Mouse (Mus musculus) midbrain, postnatal 0 days (tissue): ENCODE data around the gene Ccdc6. TPM values are rescaled to one million over a fixed set of nuclear protein-coding genes. Genes with fewer than 3 reads are reported as not detected.

Experiments
- ATAC-seq: fragments of 200-750 bp; cut with Nextera tagmentation; 2 replicates; pipeline ENCODE4 v1.8.0; 2017; ENCODE audit warnings: moderate number of reproducible peaks, mild to moderate bottlenecking, moderate TSS enrichment, moderate library complexity; ENCODE audit not compliant: low FRiP score
- DNase-seq: peaks from one replicate; pipeline ENCODE4 v3.0.0-alpha.2; 2015; ENCODE audit warnings: low spot score
- H3K27ac ChIP-seq: fragments of 300-500 bp; sonication (generic); 2 replicates; pipeline ENCODE4 v1.5.1; 2014; ENCODE audit warnings: low read depth, mild to moderate bottlenecking, low read length, mixed read lengths
- H3K27me3 ChIP-seq: fragments of 300-500 bp; sonication (generic); 2 replicates; pipeline ENCODE4 v1.6.1; 2014; ENCODE audit warnings: low read length, control low read depth, mixed read lengths; ENCODE audit not compliant: insufficient read depth
- H3K36me3 ChIP-seq: fragments of 300-500 bp; sonication (generic); 2 replicates; pipeline ENCODE4 v1.6.1; 2014; ENCODE audit warnings: low read length, control low read depth, mixed read lengths; ENCODE audit not compliant: insufficient read depth
- H3K4me1 ChIP-seq: fragments of 300-500 bp; sonication (generic); 2 replicates; pipeline ENCODE4 v1.6.1; 2014; ENCODE audit warnings: mild to moderate bottlenecking, control low read depth, antibody characterized with exemption, low read length, mixed read lengths; ENCODE audit not compliant: insufficient read depth
- H3K4me2 ChIP-seq: fragments of 300-500 bp; sonication (generic); 2 replicates; pipeline ENCODE4 v1.6.1; 2014; ENCODE audit warnings: low read depth, mild to moderate bottlenecking, low read length, mixed read lengths; ENCODE audit not compliant: poor library complexity, severe bottlenecking
- H3K4me3 ChIP-seq: fragments of 300-500 bp; sonication (generic); 2 replicates; pipeline ENCODE4 v1.5.1; 2014; ENCODE audit warnings: low read depth, mild to moderate bottlenecking, low read length, moderate library complexity
- H3K9ac ChIP-seq: fragments of 300-500 bp; sonication (generic); replicated peaks from 2 replicates; pipeline ENCODE4 v1.6.1; 2014; ENCODE audit warnings: mild to moderate bottlenecking, low read length, moderate library complexity, mixed read lengths; ENCODE audit not compliant: poor library complexity, severe bottlenecking
- H3K9me3 ChIP-seq: fragments of 300-500 bp; sonication (generic); 2 replicates; pipeline ENCODE4 v1.6.1; 2016; ENCODE audit warnings: low read length, control low read depth
- CTCF ChIP-seq: IDR thresholded peaks from 2 replicates; pipeline ENCODE4 v1.5.1; 2016; ENCODE audit warnings: antibody characterized with exemption, mild to moderate bottlenecking
- WGBS: fragments of 180-500 bp; shearing (Covaris S2); extraction: QIAGEN DNeasy Blood & Tissue Kit; methylation state at CpG from one replicate; pipeline ENCODE4 v1.1.7; 2014; 5-methylcytosine and 5-hydroxymethylcytosine counted together
- polyA plus RNA-seq: library from polyadenylated mRNA; unstranded; fragments of >200 nt; fragmentation: Nextera tagmentation; extraction: Ambion mirVana; gene quantifications from 2 replicates; pipeline ENCODE4 v1.2.1, GENCODE M21; 2015
- total RNA-seq: library from RNA; depleted of rRNA; stranded (reverse); fragments of >200 nt; gene quantifications from 2 replicates; pipeline ENCODE4 v1.2.3, GENCODE M21; 2014; rRNA removed

The Ccdc6 gene
- total RNA-seq (43.7 and 45.5 TPM in 2 replicates), polyA plus RNA-seq (26.6 and 28.0 TPM in 2 replicates)

DNA sequence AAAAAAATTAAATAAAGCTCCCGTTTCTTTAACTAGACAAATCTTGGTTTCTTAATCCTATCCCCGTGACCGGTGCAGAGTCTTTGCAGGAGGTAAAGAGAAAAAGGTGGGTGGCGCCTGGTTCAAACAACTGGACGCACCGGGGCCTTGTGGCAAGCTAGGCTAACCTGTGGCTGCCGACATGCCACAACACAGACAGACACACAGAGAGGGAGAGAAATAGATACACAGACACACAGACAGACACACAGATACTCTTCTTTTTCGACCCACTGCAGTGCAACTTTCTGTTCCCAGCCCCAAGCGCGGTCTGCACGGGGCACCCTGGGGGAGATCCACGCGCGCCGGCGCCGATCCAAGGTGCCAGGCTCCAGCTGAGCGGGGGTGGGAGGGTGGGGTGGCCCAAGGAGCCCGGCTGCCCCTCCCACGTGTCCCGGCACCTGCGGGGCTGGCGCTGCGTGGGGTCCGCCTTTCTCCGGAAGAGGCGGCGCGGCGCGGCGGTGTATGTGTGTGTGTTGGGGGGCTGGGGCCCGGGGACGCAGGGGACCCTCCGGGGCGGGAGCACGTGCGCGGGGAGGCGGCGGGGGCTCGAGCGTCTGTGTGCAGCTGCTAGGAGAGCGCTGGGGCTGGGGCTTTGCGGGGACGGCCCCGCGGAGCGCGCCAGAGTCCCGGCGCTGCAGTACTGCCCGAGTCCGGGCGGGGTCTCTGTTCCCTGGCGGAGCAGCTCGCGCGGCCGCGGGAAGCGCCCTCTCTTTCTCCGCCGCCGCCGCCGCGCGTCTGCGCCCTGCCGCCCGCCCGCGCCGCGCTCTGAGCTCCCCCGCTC lies at the start of gene Ccdc6:
Gene Ccdc6 (plus strand): TSS at position 756 of the 823 bp plus-strand sequence.
- Histone ChIP-seq H3K4me1 (0 out of 2 replicates have a peak, but pooled peaks cover 6% of the 10 kb centered on the region), H3K4me3 (peak within 1 kb of the TSS; percentile 96), H3K9me3 (no peaks in the 10 kb centered on the region), H3K27ac (peak within 1 kb of the TSS; percentile 87), H3K9ac (peak within 1 kb of the TSS; percentile 73), H3K4me2 (peak within 1 kb of the TSS; percentile 96), H3K27me3 (no peaks in the 10 kb centered on the region), H3K36me3 (no peaks in the 10 kb centered on the region)
- TF ChIP-seq CTCF = peak; percentile 66
- ATAC-seq (peak; percentile 91), DNase-seq (peak; percentile 88)
- 1% methylated on average over 45 of the region's 77 CpGs for WGBS

DNA sequence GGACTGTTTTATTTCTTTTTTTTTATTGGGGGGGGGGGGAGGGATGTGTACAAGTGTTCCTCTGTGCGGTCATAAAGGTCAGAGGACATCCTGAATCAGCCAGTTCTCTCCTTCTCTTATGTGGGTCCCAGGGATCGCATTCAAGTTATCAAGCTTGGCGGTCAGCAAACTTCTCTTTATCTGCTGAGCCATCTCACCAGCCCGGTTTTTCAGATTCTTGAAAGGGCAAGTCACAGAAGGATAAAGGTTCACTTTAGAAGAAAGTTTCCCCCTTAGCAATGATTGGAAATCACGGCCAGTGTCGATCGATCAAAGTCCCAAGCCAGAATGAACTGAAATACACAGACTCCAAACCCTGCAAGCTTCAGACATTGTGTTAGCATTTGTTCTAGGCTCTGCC lies 47.1 kb upstream of the Ccdc6 start:
- Histone ChIP-seq H3K27me3 (no peaks in the 10 kb centered on the region), H3K4me2 (no peak overlapping the region), H3K4me1 (no peaks in the 10 kb centered on the region), H3K9ac (no peak overlapping the region), H3K4me3 (no peak overlapping the region), H3K27ac (no peak overlapping the region), H3K9me3 (no peaks in the 10 kb centered on the region), H3K36me3 (no peaks in the 10 kb centered on the region)
- DNase-seq (no peak), ATAC-seq (no peak)
- WGBS = 85% methylated on average over 7 of the region's 7 CpGs
- no peak for TF ChIP-seq CTCF

DNA sequence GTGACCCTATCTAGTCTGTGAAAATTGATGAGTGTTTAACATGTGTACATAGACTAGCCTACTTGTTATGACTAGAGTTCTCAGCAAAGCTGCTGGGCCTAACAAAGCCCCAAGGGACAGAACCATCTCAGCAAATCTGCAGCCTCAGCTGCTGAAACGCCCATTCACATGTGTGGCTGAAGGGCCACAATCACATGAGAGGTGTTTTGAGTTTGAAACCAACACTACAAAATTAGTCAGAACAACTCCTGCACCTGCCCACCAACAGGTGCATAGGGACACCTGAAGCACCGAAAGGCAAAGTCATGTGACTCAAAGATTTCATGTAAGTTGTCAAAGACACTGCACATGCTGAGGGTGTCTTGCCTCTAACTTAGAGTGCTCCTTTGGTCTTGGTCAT lies 41.6 kb upstream of the Ccdc6 start:
- Histone ChIP-seq H3K27me3 (no peaks in the 10 kb centered on the region), H3K4me2 (no peak overlapping the region), H3K9me3 (no peaks in the 10 kb centered on the region), H3K36me3 (no peaks in the 10 kb centered on the region), H3K27ac (no peak overlapping the region), H3K4me1 (no peaks in the 10 kb centered on the region), H3K9ac (no peak overlapping the region), H3K4me3 (no peak overlapping the region)
- ATAC-seq = no peak
- DNase-seq = no peak
- no peak for TF ChIP-seq CTCF
- 94% methylated on average over 2 of the region's 2 CpGs for WGBS

DNA sequence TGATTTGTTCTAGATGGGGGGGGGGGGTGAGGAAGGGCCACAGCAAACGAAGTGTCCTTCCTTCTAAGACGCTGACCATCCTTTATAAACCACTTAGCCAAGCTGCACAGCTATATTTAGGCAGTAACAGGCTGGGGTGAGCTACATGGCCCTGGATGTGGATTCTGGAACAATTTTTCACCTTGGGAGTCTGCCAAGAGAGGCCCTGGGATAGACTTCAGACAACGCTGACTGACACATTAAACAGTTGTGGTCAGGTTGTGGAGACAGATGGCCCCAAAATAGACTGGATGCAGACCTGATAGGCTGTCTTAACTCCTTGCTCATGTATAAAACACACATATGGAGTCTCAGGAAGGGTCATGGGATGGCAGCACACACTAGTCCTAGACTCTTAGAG lies 39.9 kb upstream of the Ccdc6 start:
- Histone ChIP-seq H3K4me2 (no peak overlapping the region), H3K27ac (no peak overlapping the region), H3K36me3 (no peaks in the 10 kb centered on the region), H3K9ac (no peak overlapping the region), H3K9me3 (no peaks in the 10 kb centered on the region), H3K4me1 (no peaks in the 10 kb centered on the region), H3K4me3 (no peak overlapping the region), H3K27me3 (no peaks in the 10 kb centered on the region)
- DNase-seq (no peak), ATAC-seq (no peak)
- no peak for TF ChIP-seq CTCF
- WGBS = 78% methylated on average over 3 of the region's 3 CpGs

DNA sequence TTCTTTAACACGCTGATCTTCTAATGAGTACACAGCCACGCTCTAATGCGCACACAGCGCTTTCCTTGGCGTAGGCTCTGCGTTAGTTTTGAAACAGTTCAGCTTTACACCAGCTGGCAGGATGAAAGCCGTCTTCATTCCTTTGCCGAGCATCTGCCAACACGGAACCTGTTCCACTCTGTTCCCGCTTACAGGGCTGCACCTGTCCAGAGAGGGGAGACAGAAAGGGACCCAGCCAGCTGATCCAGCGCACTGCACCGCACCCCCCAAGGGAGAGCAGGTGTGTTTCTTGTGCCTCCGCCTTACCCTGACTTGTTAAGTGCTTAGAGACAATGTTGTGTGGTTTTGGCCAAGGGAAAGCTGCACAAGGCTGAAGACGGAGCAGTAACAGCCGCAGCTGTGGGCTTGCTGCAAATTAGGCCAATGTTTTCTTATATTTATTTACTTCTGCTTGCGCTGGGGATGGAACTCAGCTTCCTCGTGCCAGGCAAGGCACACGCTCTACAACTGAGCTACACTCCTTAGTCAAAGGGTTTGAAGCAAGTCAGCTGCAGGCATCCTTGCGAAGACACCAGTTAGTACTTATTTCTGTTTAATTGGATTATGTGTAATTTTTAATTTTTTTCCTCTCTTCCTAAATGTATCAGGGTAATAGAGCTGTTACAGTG lies 36.8 kb upstream of the Ccdc6 start:
- H3K4me3 ChIP-seq = no peak overlapping the region
- no peaks in the 10 kb centered on the region for H3K36me3 ChIP-seq
- no peak overlapping the region for H3K27ac ChIP-seq
- no peaks in the 10 kb centered on the region for H3K27me3 ChIP-seq
- 61% methylated on average over 19 of the region's 19 CpGs for WGBS
- no peak for TF ChIP-seq CTCF
- no peak overlapping the region for H3K9ac ChIP-seq
- peak overlapping the region; percentile 25; the same call in 1 of the 2 replicates for H3K4me2 ChIP-seq
- DNase-seq (peak; percentile 65), ATAC-seq (no peak)
- H3K4me1 ChIP-seq = no peaks in the 10 kb centered on the region
- H3K9me3 ChIP-seq = no peaks in the 10 kb centered on the region

DNA sequence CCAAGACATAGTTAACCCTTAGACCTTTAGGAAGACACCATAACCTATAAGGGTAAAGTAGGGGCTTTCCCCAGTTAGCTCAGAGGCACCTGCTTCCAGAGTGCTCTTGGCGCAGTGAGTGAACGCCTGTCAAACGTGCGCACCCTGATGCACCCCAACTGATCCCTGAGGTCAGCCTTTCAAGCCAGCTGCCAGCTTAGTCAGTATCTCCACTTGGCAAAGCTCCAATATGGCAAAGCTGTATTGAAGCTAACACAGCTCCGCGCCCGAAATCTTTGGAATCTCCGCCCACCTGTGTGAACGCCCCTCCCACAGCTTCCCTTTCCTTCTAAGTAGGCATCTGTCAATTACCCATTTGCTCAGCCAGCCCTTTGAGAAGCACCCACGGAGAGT lies 36.2 kb upstream of the Ccdc6 start:
- peak; percentile 27 for DNase-seq
- H3K36me3 ChIP-seq = no peaks in the 10 kb centered on the region
- no peaks in the 10 kb centered on the region for H3K9me3 ChIP-seq
- H3K4me2 ChIP-seq = no peak overlapping the region
- 39% methylated on average over 10 of the region's 10 CpGs for WGBS
- no peak overlapping the region for H3K4me3 ChIP-seq
- H3K4me1 ChIP-seq = no peaks in the 10 kb centered on the region
- TF ChIP-seq CTCF = no peak
- no peak for ATAC-seq
- H3K27ac ChIP-seq = no peak overlapping the region
- H3K27me3 ChIP-seq = no peaks in the 10 kb centered on the region
- H3K9ac ChIP-seq = no peak overlapping the region
